ENCODE assay signal across 8 mouse cellular contexts in genomic region chr11:95009629-95010014, GRCm38 (mm10). TPM values are rescaled to one million over a fixed set of nuclear protein-coding genes. Genes with fewer than 3 reads are reported as not detected.
A peak's percentile ranks its signal among the peaks of the same experiment; 100 is the strongest.
DNase-seq lines count a peak whose midpoint lies in the region; ATAC-seq lines count a peak whose summit lies in the region.

TSS of gene Samd14 (plus strand) at chr11:95009879.

- H3K27me3 ChIP-seq in intestine, embryonic 15.5 days (replicated peaks) = no peaks in the 10 kb centered on the region
- H3K27me3 ChIP-seq in limb, embryonic 12.5 days = no peaks in the 10 kb centered on the region
- H3K27me3 ChIP-seq in midbrain, embryonic 11.5 days (ENCODE audit: control insufficient read depth, insufficient read depth, low read length) = no peaks in the 10 kb centered on the region

- peak within 1 kb of the TSS; percentile 77 for H3K9ac ChIP-seq in intestine, embryonic 15.5 days
- H3K9ac ChIP-seq in limb, embryonic 12.5 days (replicated peaks) = peak within 1 kb of the TSS; percentile 95
- H3K9ac ChIP-seq in midbrain, embryonic 11.5 days (ENCODE audit: low read length) = peak within 1 kb of the TSS; percentile 98

- peak within 1 kb of the TSS; percentile 76 for H3K4me2 ChIP-seq in intestine, embryonic 15.5 days (replicated peaks)
- H3K4me2 ChIP-seq in limb, embryonic 12.5 days = peak within 1 kb of the TSS; percentile 82
- H3K4me2 ChIP-seq in midbrain, embryonic 11.5 days = peak within 1 kb of the TSS; percentile 80

- peak; percentile 70 for ATAC-seq in intestine, embryonic 15.5 days
- peak; percentile 40 for ATAC-seq in limb, embryonic 12.5 days (ENCODE audit: insufficient number of reproducible peaks, insufficient read depth, low FRiP score, low TSS enrichment, low read depth)
- ATAC-seq in midbrain, embryonic 11.5 days (ENCODE audit: low FRiP score) = peak; percentile 66

- H3K4me3 ChIP-seq in intestine, embryonic 15.5 days (replicated peaks) = peak within 1 kb of the TSS; percentile 63
- H3K4me3 ChIP-seq in limb, embryonic 12.5 days (replicated peaks) = peak within 1 kb of the TSS; percentile 83
- H3K4me3 ChIP-seq in midbrain, embryonic 11.5 days (ENCODE audit: low read depth, low read length) = peak within 1 kb of the TSS; percentile 79

- peak; percentile 32 for DNase-seq in A20 (ENCODE audit: low read depth, low spot score)
- DNase-seq in MN1 (ENCODE audit: low spot score) = peak; percentile 89
- DNase-seq in cerebellum, postnatal 4 days (ENCODE audit: low spot score in 2 of 2) = peak; percentile 61 to 91
- DNase-seq in frontal cortex, postnatal 36 days (ENCODE audit: low spot score in 2 of 2) = peak; percentile 54 to 64
- peak; percentile 96 for DNase-seq in midbrain, embryonic 11.5 days (ENCODE audit: low spot score, missing footprints)
- peak; percentile 65 for DNase-seq in testis, postnatal 14 days (ENCODE audit: low spot score)

- peak within 1 kb of the TSS; percentile 88 for H3K27ac ChIP-seq in intestine, embryonic 15.5 days
- peak within 1 kb of the TSS; percentile 96 for H3K27ac ChIP-seq in limb, embryonic 12.5 days
- peak within 1 kb of the TSS; percentile 94 for H3K27ac ChIP-seq in midbrain, embryonic 11.5 days (ENCODE audit: low read depth, low read length)

- H3K9me3 ChIP-seq in intestine, embryonic 15.5 days = no peaks in the 10 kb centered on the region
- no peaks in the 10 kb centered on the region for H3K9me3 ChIP-seq in limb, embryonic 12.5 days
- H3K9me3 ChIP-seq in midbrain, embryonic 11.5 days (ENCODE audit: control insufficient read depth, low read length) = no peaks in the 10 kb centered on the region

- peaks cover 33% of the 10 kb centered on the region for H3K4me1 ChIP-seq in intestine, embryonic 15.5 days (replicated peaks)
- peaks cover 44% of the 10 kb centered on the region for H3K4me1 ChIP-seq in limb, embryonic 12.5 days (replicated peaks)
- H3K4me1 ChIP-seq in midbrain, embryonic 11.5 days (ENCODE audit: control insufficient read depth, insufficient read depth, low read length) = peaks cover 40% of the 10 kb centered on the region

- peaks cover 5% of the 10 kb centered on the region; the same call in 1 of the 2 replicates for H3K36me3 ChIP-seq in intestine, embryonic 15.5 days
- H3K36me3 ChIP-seq in limb, embryonic 12.5 days = peaks cover 22% of the 10 kb centered on the region
- H3K36me3 ChIP-seq in midbrain, embryonic 11.5 days (ENCODE audit: control insufficient read depth, insufficient read depth, low read length) = peaks cover 8% of the 10 kb centered on the region

- under 1% methylated on average over 30 of the region's 32 CpGs for WGBS in intestine, embryonic 15.5 days
- under 1% methylated on average over 26 of the region's 32 CpGs for WGBS in limb, embryonic 12.5 days
- under 1% methylated on average over 32 of the region's 32 CpGs for WGBS in midbrain, embryonic 11.5 days

RNA-seq across cellular contexts. Expression of gene Samd14, which starts in this region (rescaled TPM):
- polyA plus RNA-seq in intestine, embryonic 15.5 days (2015; fragmentation: Nextera tagmentation; extraction: Ambion mirVana) = 15.0 and 15.3 TPM in 2 replicates
- polyA plus RNA-seq in limb, embryonic 12.5 days (2016; fragmentation: Nextera tagmentation; extraction: Ambion mirVana) = 34.6 and 37.7 TPM in 2 replicates
- polyA plus RNA-seq in midbrain, embryonic 11.5 days (2014; fragmentation: Nextera tagmentation; extraction: Ambion mirVana) = 47.3 and 47.8 TPM in 2 replicates

Comparison
In these comparisons a context has a peak if more than half of its experiments do, and no peak if none do; other contexts are left out.
1. Peak in every context shown above with its lines: DNase-seq, ATAC-seq, H3K4me3 ChIP-seq and H3K27ac ChIP-seq.
2. DNase-seq: peak in every context shown above with its lines; median percentile 96 in midbrain, embryonic 11.5 days; 89 in MN1; 76 in cerebellum, postnatal 4 days; 65 in testis, postnatal 14 days; 59 in frontal cortex, postnatal 36 days; 32 in A20.